Mouse (Mus musculus): ENCODE results near the gene Xlr5a. TPM values are rescaled to one million over a fixed set of nuclear protein-coding genes. Genes with fewer than 3 reads are reported as not detected.
"Not testable (repeated sequence)": the region's sequence is repeated elsewhere in the genome, so short reads cannot be mapped to it uniquely, and the experiment has no call there.

Gene Xlr5a
- polyA plus RNA-seq, 1 experiment = not detected

- TF ChIP-seq GATA1 (IDR thresholded peaks at IDR 0.05; ENCODE audit: low read length) = not testable (repeated sequence)
Measured at GRCm38 (mm10) chrX:73191934-73192333, 100.8 kb downstream of the Xlr5a start, which contains the start of gene Xlr3b. Xlr3b (plus strand) TSS chrX:73192207.

- TF ChIP-seq GATA1 (IDR thresholded peaks at IDR 0.05; ENCODE audit: low read length) = not testable (repeated sequence)
Measured at GRCm38 (mm10) chrX:73176889-73177288, 115.9 kb downstream of the Xlr5a start, which contains the start of gene Spin2d. Spin2d (minus strand) TSS chrX:73176989.

- not testable (repeated sequence) for TF ChIP-seq GATA1 (IDR thresholded peaks at IDR 0.05; ENCODE audit: low read length)
Measured at GRCm38 (mm10) chrX:73149350-73149749, 143.4 kb downstream of the Xlr5a start, which contains the start of gene DXBay18. DXBay18 (minus strand) TSS chrX:73149450.

- not testable (repeated sequence) for TF ChIP-seq GATA1 (IDR thresholded peaks at IDR 0.05; ENCODE audit: low read length)
Measured at GRCm38 (mm10) chrX:73148496-73148895, 144.3 kb downstream of the Xlr5a start, which contains the start of gene Xlr5b. Xlr5b (plus strand) TSS chrX:73148796.

GRCm38 (mm10) chrX:73116747-73117146, 176.0 kb downstream of the Xlr5a start, which contains the start of gene Gm14685:
Gm14685 (plus strand) TSS chrX:73117047.
- not testable (repeated sequence) for TF ChIP-seq GATA1 (IDR thresholded peaks at IDR 0.05; ENCODE audit: low read length)

GRCm38 (mm10) chrX:73096941-73097508, 195.8 kb downstream of the Xlr5a start, which contains the start of gene Xlr3a:
Xlr3a (minus strand) TSS chrX:73097095.
- TF ChIP-seq GATA1 (IDR thresholded peaks at IDR 0.05; ENCODE audit: low read length) = not testable (repeated sequence)

GRCm38 (mm10) chrX:73082267-73083055, 210.3 kb downstream of the Xlr5a start, which contains the start of gene Xlr4a:
Xlr4a (minus strand) TSS chrX:73082478.
- TF ChIP-seq GATA1 (IDR thresholded peaks at IDR 0.05; ENCODE audit: low read length) = not testable (repeated sequence)

GRCm38 (mm10) chrX:73064415-73064793, 228.4 kb downstream of the Xlr5a start, which contains the start of gene Pnma3:
Pnma3 (plus strand) TSS chrX:73064787.
- TF ChIP-seq GATA1 (IDR thresholded peaks at IDR 0.05; ENCODE audit: low read length) = no peak

- TF ChIP-seq GATA1 (IDR thresholded peaks at IDR 0.05; ENCODE audit: low read length) = no peak
Measured at GRCm38 (mm10) chrX:73063512-73064414, 229.0 kb downstream of the Xlr5a start.

GRCm38 (mm10) chrX:73062323-73062722, 230.5 kb downstream of the Xlr5a start:
- TF ChIP-seq GATA1 (IDR thresholded peaks at IDR 0.05; ENCODE audit: low read length) = no peak

GRCm38 (mm10) chrX:73061528-73061927, 231.2 kb downstream of the Xlr5a start:
- TF ChIP-seq GATA1 (IDR thresholded peaks at IDR 0.05; ENCODE audit: low read length) = no peak

Other genes with a start within 250 kb of the Xlr5a start
- not detected in 2 replicates for gene Pnma3, start 228.2 kb downstream of the Xlr5a start, polyA plus RNA-seq (2012)
- not detected in 2 replicates for gene Xlr4a, start 210.5 kb downstream of the Xlr5a start, polyA plus RNA-seq (2012)
- not detected in 2 replicates for gene Xlr3a, start 195.9 kb downstream of the Xlr5a start, polyA plus RNA-seq (2012)
- gene Gm14685, start 175.9 kb downstream of the Xlr5a start, polyA plus RNA-seq (2012) = not detected in 2 replicates
- gene Xlr5b, start 144.2 kb downstream of the Xlr5a start, polyA plus RNA-seq (2012) = not detected in 2 replicates
- gene DXBay18, start 143.5 kb downstream of the Xlr5a start, polyA plus RNA-seq (2012) = not detected in 2 replicates
- gene Spin2d, start 116.0 kb downstream of the Xlr5a start, polyA plus RNA-seq (2012) = not detected in 2 replicates
- not detected in 2 replicates for gene Xlr3b, start 100.8 kb downstream of the Xlr5a start, polyA plus RNA-seq (2012)
- gene Xlr4b, start 78.6 kb downstream of the Xlr5a start, polyA plus RNA-seq (2012) = not detected in 2 replicates
- gene F8a, start 64.7 kb downstream of the Xlr5a start, polyA plus RNA-seq (2012) = 19.2 and 21.6 TPM in 2 replicates
- not detected in 2 replicates for gene Xlr4c, start 49.8 kb downstream of the Xlr5a start, polyA plus RNA-seq (2012)
- gene Xlr3c, start 27.6 kb downstream of the Xlr5a start, polyA plus RNA-seq (2012) = not detected in 2 replicates
- not detected in 2 replicates for gene Xlr5c, start within 50 bp of the Xlr5a start, polyA plus RNA-seq (2012)
- not detected in 2 replicates for gene Gm45015, start 43.9 kb upstream of the Xlr5a start, polyA plus RNA-seq (2012)
- gene Zfp275, start 49.6 kb upstream of the Xlr5a start, polyA plus RNA-seq (2012) = 2.1 and 2.3 TPM in 2 replicates
- not detected in 2 replicates for gene Gm18336, start 105.8 kb upstream of the Xlr5a start, polyA plus RNA-seq (2012)
- not detected in 2 replicates for gene Zfp92, start 118.1 kb upstream of the Xlr5a start, polyA plus RNA-seq (2012)
- gene Trex2, start 142.4 kb upstream of the Xlr5a start, polyA plus RNA-seq (2012) = not detected in 2 replicates
- gene Haus7, start 166.1 kb upstream of the Xlr5a start, polyA plus RNA-seq (2012) = 3.4 and 3.5 TPM in 2 replicates
- not detected in 2 replicates for gene Bgn, start 190.6 kb upstream of the Xlr5a start, polyA plus RNA-seq (2012)
- not detected in 2 replicates for gene Atp2b3, start 210.1 kb upstream of the Xlr5a start, polyA plus RNA-seq (2012)

Measured in G1E-ER4 (cell line).